Mouse (Mus musculus) kidney, embryonic 15.5 days (tissue): ENCODE measurements around the gene Ap1ar. TPM values are rescaled to one million over a fixed set of nuclear protein-coding genes. Genes with fewer than 3 reads are reported as not detected.

Experiments
- ATAC-seq: fragments of 200-750 bp; cut with Nextera tagmentation; replicated peaks from 2 replicates; pipeline ENCODE4 v1.8.0; 2017; ENCODE audit warnings: moderate TSS enrichment; ENCODE audit not compliant: low FRiP score
- H3K27ac ChIP-seq: fragments of 300-500 bp; sonication (generic); 2 replicates; pipeline ENCODE4 v1.5.1; 2015; ENCODE audit warnings: mild to moderate bottlenecking, inconsistent platforms
- H3K27me3 ChIP-seq: fragments of 300-500 bp; sonication (generic); 2 replicates; pipeline ENCODE4 v1.6.1; 2015; ENCODE audit warnings: inconsistent platforms
- H3K36me3 ChIP-seq: fragments of 300-500 bp; sonication (generic); 2 replicates; pipeline ENCODE4 v1.6.1; 2015; ENCODE audit warnings: inconsistent platforms
- H3K4me1 ChIP-seq: fragments of 300-500 bp; sonication (generic); 2 replicates; pipeline ENCODE4 v1.6.1; 2015; ENCODE audit warnings: inconsistent platforms
- H3K4me2 ChIP-seq: fragments of 300-500 bp; sonication (generic); 2 replicates; pipeline ENCODE4 v1.6.1; 2015; ENCODE audit warnings: moderate library complexity, mild to moderate bottlenecking, inconsistent platforms
- H3K4me3 ChIP-seq: fragments of 300-500 bp; sonication (generic); replicated peaks from 2 replicates; pipeline ENCODE4 v1.5.1; 2015; ENCODE audit warnings: mild to moderate bottlenecking, inconsistent platforms
- H3K9ac ChIP-seq: fragments of 300-500 bp; sonication (generic); 2 replicates; pipeline ENCODE4 v1.6.1; 2015; ENCODE audit warnings: mild to moderate bottlenecking, inconsistent platforms
- H3K9me3 ChIP-seq: fragments of 300-500 bp; sonication (generic); replicated peaks from 2 replicates; pipeline ENCODE4 v1.6.1; 2016; ENCODE audit warnings: inconsistent platforms
- WGBS: fragments of 180-500 bp; shearing (Covaris S2); methylation state at CpG from one replicate; pipeline ENCODE4 v1.1.7; 2015; ENCODE audit warnings: mixed read lengths; 5-methylcytosine and 5-hydroxymethylcytosine counted together
- polyA plus RNA-seq: library from polyadenylated mRNA; unstranded; fragments of >200 nt; fragmentation: Nextera tagmentation; extraction: Ambion mirVana; gene quantifications from 2 replicates; pipeline ENCODE4 v1.2.1, GENCODE M21; 2015

The Ap1ar gene
- polyA plus RNA-seq, 1 experiment from 2014 or later, result 56.4 TPM

- peak overlapping the region; percentile 71 for H3K27ac ChIP-seq
- 80% methylated on average over 11 of the region's 11 CpGs for WGBS
- H3K9me3 ChIP-seq, result no peaks in the 10 kb centered on the region
- ATAC-seq, result peak; percentile 87
- no peak overlapping the region for H3K9ac ChIP-seq
- no peaks in the 10 kb centered on the region; the same call in 1 of the 2 replicates for H3K4me1 ChIP-seq
- H3K4me3 ChIP-seq, result no peak overlapping the region
- no peak overlapping the region for H3K4me2 ChIP-seq
- no peaks in the 10 kb centered on the region for H3K27me3 ChIP-seq
- H3K36me3 ChIP-seq, result no peaks in the 10 kb centered on the region
Measured at GRCm38 (mm10) chr3:127861340-127861739, 24.0 kb upstream of the Ap1ar start.

GRCm38 (mm10) chr3:127853431-127854206 lies 16.3 kb upstream of the Ap1ar start:
- Histone ChIP-seq H3K9me3 (no peaks in the 10 kb centered on the region), H3K27ac (no peak overlapping the region), H3K4me3 (no peak overlapping the region), H3K4me1 (no peaks in the 10 kb centered on the region), H3K4me2 (no peak overlapping the region), H3K36me3 (no peaks in the 10 kb centered on the region), H3K27me3 (no peaks in the 10 kb centered on the region), H3K9ac (no peak overlapping the region)
- peak; percentile 73 for ATAC-seq
- 31% methylated on average over 15 of the region's 15 CpGs for WGBS

- no peak for ATAC-seq
- 80% methylated on average over 9 of the region's 9 CpGs for WGBS
- H3K9me3 ChIP-seq, result no peaks in the 10 kb centered on the region
- H3K27ac ChIP-seq, result no peak overlapping the region
- H3K27me3 ChIP-seq, result no peaks in the 10 kb centered on the region
- no peak overlapping the region for H3K4me3 ChIP-seq
- no peaks in the 10 kb centered on the region for H3K36me3 ChIP-seq
- H3K4me2 ChIP-seq, result no peak overlapping the region
- H3K4me1 ChIP-seq, result no peaks in the 10 kb centered on the region
- H3K9ac ChIP-seq, result no peak overlapping the region
Measured at GRCm38 (mm10) chr3:127852722-127853121, 15.4 kb upstream of the Ap1ar start.

GRCm38 (mm10) chr3:127850776-127851646 lies 13.7 kb upstream of the Ap1ar start:
- 61% methylated on average over 9 of the region's 9 CpGs for WGBS
- Histone ChIP-seq H3K36me3 (no peaks in the 10 kb centered on the region), H3K9me3 (no peaks in the 10 kb centered on the region), H3K27ac (no peak overlapping the region), H3K9ac (no peak overlapping the region), H3K4me3 (no peak overlapping the region), H3K4me2 (no peak overlapping the region), H3K4me1 (no peaks in the 10 kb centered on the region), H3K27me3 (no peaks in the 10 kb centered on the region)
- no peak for ATAC-seq

GRCm38 (mm10) chr3:127849922-127850321 lies 12.6 kb upstream of the Ap1ar start:
- Histone ChIP-seq H3K27ac (no peak overlapping the region), H3K4me1 (no peaks in the 10 kb centered on the region), H3K9ac (no peak overlapping the region), H3K27me3 (no peaks in the 10 kb centered on the region), H3K36me3 (no peaks in the 10 kb centered on the region), H3K9me3 (no peaks in the 10 kb centered on the region), H3K4me3 (no peak overlapping the region), H3K4me2 (no peak overlapping the region)
- no peak for ATAC-seq
- 86% methylated on average over 5 of the region's 5 CpGs for WGBS

GRCm38 (mm10) chr3:127848088-127848808 lies 10.9 kb upstream of the Ap1ar start:
- H3K27me3 ChIP-seq, result no peaks in the 10 kb centered on the region
- H3K4me2 ChIP-seq, result no peak overlapping the region
- WGBS, result 82% methylated on average over 11 of the region's 11 CpGs
- no peaks in the 10 kb centered on the region for H3K9me3 ChIP-seq
- H3K4me1 ChIP-seq, result no peaks in the 10 kb centered on the region
- no peak overlapping the region for H3K4me3 ChIP-seq
- H3K9ac ChIP-seq, result no peak overlapping the region
- ATAC-seq, result no peak
- no peak overlapping the region for H3K27ac ChIP-seq
- no peaks in the 10 kb centered on the region for H3K36me3 ChIP-seq

GRCm38 (mm10) chr3:127843941-127844327 lies 6.6 kb upstream of the Ap1ar start:
- no peaks in the 10 kb centered on the region for H3K36me3 ChIP-seq
- 74% methylated on average over 5 of the region's 5 CpGs for WGBS
- ATAC-seq, result no peak
- H3K9me3 ChIP-seq, result no peaks in the 10 kb centered on the region
- no peak overlapping the region for H3K4me3 ChIP-seq
- H3K9ac ChIP-seq, result no peak overlapping the region
- no peaks in the 10 kb centered on the region for H3K27me3 ChIP-seq
- H3K4me1 ChIP-seq, result no peaks in the 10 kb centered on the region
- H3K4me2 ChIP-seq, result no peak overlapping the region
- no peak overlapping the region for H3K27ac ChIP-seq

- no peak overlapping the region for H3K27ac ChIP-seq
- H3K9me3 ChIP-seq, result no peaks in the 10 kb centered on the region
- H3K4me3 ChIP-seq, result no peak overlapping the region
- H3K4me1 ChIP-seq, result no peaks in the 10 kb centered on the region
- H3K4me2 ChIP-seq, result no peak overlapping the region
- no peaks in the 10 kb centered on the region for H3K27me3 ChIP-seq
- ATAC-seq, result no peak
- no peak overlapping the region for H3K9ac ChIP-seq
- 86% methylated on average over 2 of the region's 2 CpGs for WGBS
- H3K36me3 ChIP-seq, result no peaks in the 10 kb centered on the region
Measured at GRCm38 (mm10) chr3:127843324-127843940, 6.1 kb upstream of the Ap1ar start.

- no peak for ATAC-seq
- Histone ChIP-seq H3K4me3 (no peak overlapping the region), H3K36me3 (no peaks in the 10 kb centered on the region), H3K27me3 (no peaks in the 10 kb centered on the region), H3K4me2 (no peak overlapping the region), H3K4me1 (peaks cover 4% of the 10 kb centered on the region), H3K9me3 (no peaks in the 10 kb centered on the region), H3K27ac (no peak overlapping the region), H3K9ac (no peak overlapping the region)
- WGBS, result 82% methylated on average over 8 of the region's 8 CpGs
Measured at GRCm38 (mm10) chr3:127841926-127842325, 4.6 kb upstream of the Ap1ar start.

- H3K9ac ChIP-seq, result peak overlapping the region; percentile 70
- no peaks in the 10 kb centered on the region for H3K9me3 ChIP-seq
- no peaks in the 10 kb centered on the region for H3K27me3 ChIP-seq
- 29% methylated on average over 8 of the region's 8 CpGs for whole genome bisulfite sequencing
- H3K27ac ChIP-seq, result peak overlapping the region; percentile 96
- 0 out of 2 replicates have a peak, but pooled peaks cover 4% of the 10 kb centered on the region for H3K36me3 ChIP-seq
- 0 out of 2 replicates have a peak, but pooled peaks have one; percentile 5 for ATAC-seq
- H3K4me2 ChIP-seq, result peak overlapping the region; percentile 81
- H3K4me1 ChIP-seq, result peaks cover 21% of the 10 kb centered on the region
- H3K4me3 ChIP-seq, result peak overlapping the region; percentile 66
Measured at GRCm38 (mm10) chr3:127837972-127838644, 785 bp upstream of the Ap1ar start.

GRCm38 (mm10) chr3:127836798-127837153 lies 547 bp downstream of the Ap1ar start:
- H3K27ac ChIP-seq, result peak overlapping the region; percentile 96
- ATAC-seq, result peak; percentile 0; the same call in 1 of the 2 replicates
- WGBS, result 1% methylated on average over 17 of the region's 17 CpGs

More at GRCm38 (mm10) chr3:127836798-127837153, 547 bp downstream of the Ap1ar start:
- Histone ChIP-seq H3K36me3 (0 out of 2 replicates have a peak, but pooled peaks cover 4% of the 10 kb centered on the region), H3K9ac (peak overlapping the region; percentile 70), H3K4me2 (peak overlapping the region; percentile 81), H3K9me3 (no peaks in the 10 kb centered on the region), H3K27me3 (no peaks in the 10 kb centered on the region), H3K4me1 (peaks cover 21% of the 10 kb centered on the region), H3K4me3 (peak overlapping the region; percentile 66)
